Mouse (Mus musculus): ENCODE measurements around the gene Ccdc188.

The Ccdc188 gene

DNA sequence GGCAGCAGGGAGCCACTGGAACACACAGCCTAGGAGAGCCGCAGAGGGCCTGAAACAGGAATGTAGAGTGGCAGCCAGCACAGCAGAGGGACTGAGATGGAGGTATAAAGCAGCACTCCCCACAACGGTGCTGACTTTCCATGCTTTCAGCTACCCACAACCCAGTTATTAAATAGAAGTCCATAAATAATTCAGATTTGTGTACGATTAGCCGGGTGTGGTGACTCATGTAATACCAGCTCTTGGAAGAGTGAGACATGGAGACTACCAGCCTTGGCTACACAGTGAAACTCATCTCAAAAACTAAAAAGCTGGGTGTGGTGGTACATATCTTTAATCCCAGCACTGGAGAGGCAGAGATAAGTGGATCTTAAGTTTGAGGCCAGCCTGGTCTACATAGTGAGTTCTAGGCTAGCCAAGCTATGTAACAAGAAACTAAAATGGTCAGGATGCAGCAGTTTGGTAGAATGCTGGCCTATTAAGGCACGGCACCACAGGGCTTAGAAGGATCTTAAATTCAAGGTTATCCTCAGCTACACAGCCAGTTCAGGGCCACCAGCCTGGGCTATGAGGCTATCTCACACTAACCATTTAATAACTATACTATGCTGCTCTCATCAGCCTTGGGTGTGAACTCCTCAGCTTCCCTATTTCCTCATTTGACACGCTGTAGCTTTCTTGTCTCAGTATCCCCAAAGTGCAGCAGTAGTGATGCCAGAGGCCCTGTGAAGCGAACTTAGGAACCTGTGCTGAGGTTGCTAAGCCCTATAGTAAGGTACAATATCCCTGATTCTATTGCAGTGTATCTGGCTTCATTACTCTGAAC is 19.2 kb downstream of the Ccdc188 start:
- no peak for DNase-seq

DNA sequence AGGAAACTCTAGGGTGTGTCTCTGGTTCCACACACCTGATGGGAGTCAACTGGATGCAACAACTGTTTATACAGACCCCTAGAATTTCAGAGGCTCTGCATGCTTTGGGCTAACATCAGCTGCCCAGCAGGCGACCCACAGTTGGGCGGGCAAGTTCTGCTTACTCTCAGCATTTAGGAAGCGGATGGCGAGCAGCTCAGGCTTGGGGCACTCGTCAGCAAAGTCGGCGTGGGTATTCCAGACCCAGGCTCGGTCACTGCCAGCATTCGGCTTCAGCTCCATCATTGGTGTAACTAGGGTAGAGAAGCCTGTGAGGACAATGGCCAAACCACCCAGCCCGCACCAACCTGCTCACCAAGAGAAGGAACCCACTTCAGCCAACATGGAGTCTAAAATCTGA is 23.9 kb downstream of the Ccdc188 start:
- no peak for DNase-seq

DNA sequence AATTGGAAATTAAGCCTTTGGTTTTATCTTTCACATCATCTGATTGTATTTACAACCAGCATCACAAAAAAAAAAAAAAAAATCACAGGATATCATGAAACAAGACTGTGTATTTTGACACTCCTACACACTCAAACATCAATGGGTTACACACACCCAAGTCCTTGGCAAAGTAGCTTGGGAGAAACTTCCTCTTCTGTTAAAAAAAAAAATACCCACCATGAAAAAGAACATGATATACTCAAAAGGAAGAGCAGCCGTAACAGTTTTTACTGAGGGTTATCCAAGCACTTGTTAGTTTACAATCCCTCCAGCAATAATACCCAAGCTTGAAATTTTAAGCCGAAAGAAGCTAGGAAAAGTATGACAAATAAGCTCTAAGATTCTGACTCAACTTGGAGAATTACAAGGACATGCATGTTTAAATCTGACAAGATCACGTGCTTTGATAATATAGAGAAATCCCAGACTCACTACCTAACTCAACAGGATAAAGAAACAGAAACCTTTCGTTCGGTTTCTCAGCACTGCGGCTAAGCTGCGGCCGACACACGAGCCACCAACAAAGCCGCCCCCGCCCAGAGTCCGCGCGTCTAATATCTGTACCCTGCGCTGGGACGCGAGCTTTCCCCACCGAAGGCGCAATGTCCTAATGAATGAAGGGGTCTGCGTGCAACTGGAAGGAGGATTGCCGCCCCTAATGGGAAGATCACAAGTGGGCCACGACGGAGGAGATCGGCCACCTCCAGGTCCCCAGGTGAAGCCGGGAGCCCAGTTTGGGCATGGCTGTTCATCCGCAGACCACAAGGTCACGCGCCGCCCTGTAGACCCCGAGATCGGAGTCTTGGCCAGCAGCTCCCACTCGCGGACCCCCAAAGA is 30.1 kb downstream of the Ccdc188 start:
- peak in 1 of 2 experiments; percentile 60 for DNase-seq

DNA sequence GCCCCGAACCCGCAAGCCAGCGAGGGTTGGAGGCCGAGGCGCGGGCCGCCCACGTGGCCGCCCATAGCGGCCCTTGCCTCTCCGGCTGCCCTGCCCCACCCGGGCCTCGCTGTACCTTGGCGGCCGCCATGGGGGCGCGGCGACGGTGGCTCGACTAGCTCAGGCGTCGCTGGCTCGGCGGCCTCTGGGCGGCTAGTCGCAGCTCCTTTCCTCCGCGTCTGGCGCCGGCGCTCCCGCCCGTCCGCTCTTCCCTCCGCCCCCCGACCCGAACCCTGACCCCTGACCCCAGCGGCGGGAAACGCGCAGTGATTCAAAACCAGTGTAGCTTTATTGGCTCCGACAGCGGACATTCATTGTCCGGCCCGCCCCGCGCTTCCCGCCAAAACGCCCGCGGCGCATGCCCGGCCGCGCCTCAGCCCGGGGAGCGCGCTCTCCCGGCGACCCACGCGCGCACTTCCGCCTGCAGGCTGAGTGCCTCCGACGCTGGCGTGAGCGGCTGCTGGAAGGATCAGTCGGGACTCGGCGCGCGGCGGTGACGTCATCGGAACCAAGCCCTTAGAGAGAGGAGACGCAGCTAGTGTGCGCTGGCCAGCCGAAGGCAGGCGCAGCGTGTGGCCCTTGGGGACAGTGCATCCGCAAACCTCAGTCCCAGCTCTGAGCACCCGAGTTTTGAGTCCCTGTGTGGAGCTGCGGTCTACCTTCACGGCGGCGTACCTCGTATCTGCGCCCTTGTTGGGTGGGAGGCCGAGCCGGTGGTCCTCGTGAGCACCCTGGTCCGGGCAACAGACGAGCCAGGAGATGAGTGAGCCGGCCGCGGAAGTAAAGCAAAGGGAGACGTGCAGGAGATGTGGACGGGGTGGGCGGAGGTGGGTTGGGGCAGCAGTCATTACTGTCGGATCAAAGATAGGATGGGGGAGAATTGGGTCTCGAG is 31.0 kb downstream of the Ccdc188 start, which contains the start of the genes Trmt2a and Ranbp1:
TSS of gene Trmt2a (plus strand) at position 247 of the 931 bp plus-strand sequence.
TSS of gene Ranbp1 (minus strand) at position 300 of the 931 bp plus-strand sequence.
- DNase-seq: peak; percentile 99 to 100

DNA sequence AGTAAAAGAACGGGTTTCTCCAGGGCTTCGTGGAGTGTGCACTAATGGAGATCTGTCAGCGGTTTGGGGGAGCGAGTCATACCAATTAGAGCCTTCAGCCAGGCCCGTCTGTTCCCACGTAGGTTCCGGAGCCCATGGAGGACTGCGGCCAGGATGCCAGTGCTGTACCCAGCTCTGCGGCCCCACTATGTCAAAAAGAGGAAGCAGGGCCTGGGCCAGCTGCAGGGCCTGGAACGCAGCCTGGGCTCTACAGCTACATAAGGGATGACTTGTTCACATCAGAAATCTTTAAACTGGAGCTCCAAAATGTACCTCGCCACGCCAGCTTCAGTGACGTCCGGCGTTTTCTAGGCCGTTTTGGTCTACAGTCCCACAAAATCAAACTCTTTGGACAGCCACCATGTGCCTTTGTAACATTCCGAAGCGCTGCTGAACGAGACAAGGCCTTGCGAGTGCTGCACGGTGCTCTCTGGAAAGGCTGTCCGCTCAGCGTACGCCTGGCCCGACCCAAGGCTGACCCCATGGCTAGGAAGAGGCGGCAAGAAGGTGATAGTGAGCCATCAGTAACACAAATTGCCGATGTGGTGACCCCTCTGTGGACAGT is 31.8 kb downstream of the Ccdc188 start:
- peak; percentile 48 to 65 for DNase-seq

DNA sequence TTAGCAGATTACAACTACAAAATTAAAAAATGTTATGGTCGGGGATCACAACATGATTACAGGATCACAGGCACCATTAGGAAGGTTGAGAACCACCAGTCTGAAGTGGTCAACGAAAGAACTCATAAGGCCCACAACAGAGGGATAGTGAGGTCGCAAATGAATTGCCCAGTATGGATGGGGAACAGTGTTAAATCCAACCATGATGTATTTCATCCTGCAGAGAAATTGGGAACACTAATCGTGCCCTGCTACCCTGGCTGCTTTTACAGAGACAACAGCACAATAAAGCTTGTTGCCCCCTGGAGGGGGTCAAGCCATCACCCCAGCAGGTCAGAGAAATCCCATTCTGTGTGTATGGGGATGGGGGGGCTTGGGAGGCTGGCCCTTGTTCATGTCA is 32.6 kb downstream of the Ccdc188 start:
- no peak for DNase-seq

DNA sequence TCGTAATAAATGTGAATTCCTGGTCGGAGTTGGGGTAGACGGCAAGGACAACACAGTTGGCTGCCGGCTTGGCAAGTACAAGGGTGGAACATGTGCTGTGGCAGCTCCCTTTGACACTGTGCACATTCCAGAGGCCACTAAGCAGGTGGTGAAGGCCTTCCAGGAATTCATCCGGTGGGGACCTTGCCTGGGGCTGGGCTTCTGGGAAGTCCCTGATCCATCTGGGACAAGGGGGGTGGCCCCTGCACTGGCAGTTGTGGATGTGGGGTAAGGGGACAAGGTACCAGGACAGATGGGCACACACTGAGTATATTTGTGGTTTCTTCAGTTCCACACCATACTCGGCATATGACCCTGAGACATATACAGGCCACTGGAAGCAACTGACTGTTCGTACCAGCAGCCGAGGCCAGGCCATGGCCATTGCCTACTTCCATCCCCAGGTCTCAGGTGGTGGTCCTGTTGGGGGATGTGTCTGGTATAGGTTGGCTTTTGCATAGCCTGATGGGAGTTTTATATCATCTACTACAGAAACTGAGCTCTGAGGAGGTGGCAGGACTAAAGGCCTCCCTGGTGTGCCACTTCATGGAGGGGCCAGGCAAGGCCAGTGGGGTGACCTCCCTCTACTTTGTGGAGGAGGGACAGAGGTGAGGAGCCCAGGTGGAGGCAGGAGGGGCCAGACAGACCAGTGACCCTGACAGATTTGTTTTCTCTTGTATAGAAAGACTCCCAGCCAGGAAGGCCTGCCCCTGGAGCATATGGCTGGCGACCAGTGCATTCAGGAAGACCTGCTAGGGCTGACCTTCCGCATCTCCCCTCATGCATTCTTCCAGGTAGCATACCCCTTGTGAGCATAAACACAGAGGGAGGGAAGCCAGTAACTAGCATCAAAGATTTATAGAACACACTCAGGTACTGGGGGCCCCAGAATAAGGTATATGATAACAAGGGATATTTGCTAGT is 33.4 kb downstream of the Ccdc188 start:
- peak in 1 of 2 experiments; percentile 32 for DNase-seq

DNA sequence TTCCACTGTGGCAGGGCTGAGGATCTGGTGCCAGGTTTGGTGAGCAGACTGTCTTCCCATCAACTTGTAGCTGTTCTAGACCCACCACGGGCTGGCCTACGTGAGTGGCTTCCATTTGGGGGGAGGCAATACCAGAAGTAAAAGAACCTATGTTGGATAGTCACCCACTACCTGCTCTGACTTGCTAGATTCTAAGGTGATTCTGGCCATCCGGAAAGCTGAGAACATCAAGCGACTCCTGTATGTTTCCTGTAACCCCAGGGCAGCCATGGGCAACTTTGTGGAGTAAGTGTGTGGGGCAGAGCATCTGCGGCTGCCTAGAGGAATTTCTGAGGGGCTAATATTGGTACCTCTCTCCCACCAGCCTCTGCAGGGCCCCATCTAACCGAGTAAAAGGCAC is 35.1 kb downstream of the Ccdc188 start:
- DNase-seq: no peak

DNA sequence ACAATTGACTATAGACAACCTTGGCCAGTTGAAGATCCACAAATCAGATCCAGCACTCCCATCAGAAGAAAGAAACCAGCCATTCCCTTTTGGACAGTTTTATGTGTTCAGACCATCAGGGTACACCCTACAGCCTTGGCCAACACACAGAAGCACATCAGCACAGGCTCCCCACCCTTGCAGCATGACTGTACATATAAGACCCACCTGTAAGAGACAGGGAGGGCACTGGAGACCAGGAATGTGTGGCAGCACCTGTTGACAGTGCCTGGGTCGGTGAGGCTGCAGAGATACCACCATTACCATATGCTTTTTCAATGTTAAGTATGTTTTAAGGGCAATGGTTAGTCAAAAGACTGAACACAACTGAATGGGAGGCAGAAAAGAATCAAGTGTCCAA is 36.2 kb downstream of the Ccdc188 start:
- DNase-seq: no peak

DNA sequence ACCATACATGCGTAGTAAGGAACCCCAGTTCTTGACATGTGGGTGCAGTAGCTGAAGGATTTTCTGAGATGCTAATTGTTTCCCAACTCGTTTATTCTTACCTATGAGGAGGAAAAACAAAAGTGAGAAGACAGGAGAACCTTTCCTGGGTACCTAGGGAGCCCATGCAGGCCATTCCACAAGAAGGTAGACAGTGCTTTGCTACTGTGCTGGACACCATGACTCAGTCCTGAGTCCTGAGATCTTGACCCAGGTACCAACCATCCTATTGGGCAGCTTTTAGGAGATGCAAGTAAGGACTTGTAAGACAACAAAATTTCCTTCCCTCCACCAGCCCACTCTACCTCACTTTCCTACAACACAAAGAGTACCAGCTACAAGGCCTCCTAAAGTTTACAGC is 40.5 kb downstream of the Ccdc188 start, which contains the start of gene Gm49776:
TSS of gene Gm49776 (minus strand) at position 101 of the 400 bp plus-strand sequence.
- no peak for DNase-seq

DNA sequence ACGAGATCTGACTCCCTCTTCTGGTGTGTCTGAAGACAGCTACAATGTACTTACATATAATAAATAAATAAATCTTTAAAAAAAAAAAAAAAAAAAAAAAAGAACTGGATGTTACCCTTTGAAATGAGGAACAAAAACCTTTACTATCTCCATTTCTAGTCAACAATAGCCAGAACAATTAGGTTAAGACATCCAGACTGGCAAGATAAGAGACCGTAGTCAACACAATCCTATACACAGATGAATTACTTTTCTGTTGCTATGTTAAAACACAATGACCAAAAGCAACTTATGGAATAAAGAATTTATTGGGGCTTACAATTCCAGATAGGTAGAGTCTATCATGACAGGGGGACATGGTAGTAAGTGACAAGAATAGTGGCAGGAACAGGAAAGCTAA is 47.3 kb downstream of the Ccdc188 start:
- no peak for DNase-seq

DNA sequence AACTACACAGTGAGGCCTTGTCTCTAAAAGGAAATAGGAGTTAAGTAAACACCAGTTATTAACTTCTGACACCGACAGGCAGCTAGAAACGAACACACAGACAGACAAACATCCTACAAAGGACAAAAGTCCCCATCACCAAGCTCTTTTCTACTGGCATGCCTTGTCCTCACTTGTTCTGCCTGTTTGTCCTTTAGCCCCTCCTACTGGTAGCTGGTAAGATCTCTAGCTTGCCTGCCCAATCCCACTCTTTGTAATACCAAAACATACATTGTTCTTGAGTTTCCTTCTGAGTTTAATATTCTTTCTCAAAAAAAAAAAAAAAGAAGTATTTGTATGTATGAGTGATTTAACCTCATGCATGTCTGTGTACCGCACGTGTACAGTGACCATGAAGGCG is 50.5 kb downstream of the Ccdc188 start:
- no peak for DNase-seq

All from kidney, postnatal 4 days (tissue).